Mouse (Mus musculus) 3T3-L1 (cell line): Measurements from ENCODE around the gene Kri1.
"Not testable (repeated sequence)": the region's sequence is repeated elsewhere in the genome, so short reads cannot be mapped to it uniquely, and the experiment has no call there.

ENCODE experiments used
- DNase-seq: peaks from one replicate; pipeline ENCODE4 v3.0.0-alpha.2; 2015; ENCODE audit warnings: low read depth, low spot score

Kri1 gene

GRCm38 (mm10) chr9:21287571-21288402, at the start of gene Kri1:
TSS of gene Kri1 (minus strand) at chr9:21287969.
- DNase-seq: peak; percentile 99

- no peak for DNase-seq
Observed at GRCm38 (mm10) chr9:21336491-21336890, 48.7 kb upstream of the Kri1 start.

GRCm38 (mm10) chr9:21335391-21335790, 47.6 kb upstream of the Kri1 start:
- no peak for DNase-seq

GRCm38 (mm10) chr9:21334747-21335146, 47.0 kb upstream of the Kri1 start:
- no peak for DNase-seq

- peak; percentile 78 for DNase-seq
Observed at GRCm38 (mm10) chr9:21333523-21333922, 45.8 kb upstream of the Kri1 start.

GRCm38 (mm10) chr9:21332161-21333061, 44.6 kb upstream of the Kri1 start:
- peak; percentile 68 for DNase-seq

- DNase-seq: peak; percentile 26
Observed at GRCm38 (mm10) chr9:21331365-21332140, 43.8 kb upstream of the Kri1 start.

- no peak for DNase-seq
Observed at GRCm38 (mm10) chr9:21329699-21330289, 42.0 kb upstream of the Kri1 start.

GRCm38 (mm10) chr9:21329041-21329440, 41.3 kb upstream of the Kri1 start:
- no peak for DNase-seq

GRCm38 (mm10) chr9:21328041-21328440, 40.3 kb upstream of the Kri1 start:
- no peak for DNase-seq

- no peak for DNase-seq
Observed at GRCm38 (mm10) chr9:21327569-21327968, 39.8 kb upstream of the Kri1 start.

GRCm38 (mm10) chr9:21324269-21324668, 36.5 kb upstream of the Kri1 start:
- DNase-seq: no peak

- DNase-seq: not testable (repeated sequence)
Observed at GRCm38 (mm10) chr9:21322917-21323297, 35.1 kb upstream of the Kri1 start.

- no peak for DNase-seq
Observed at GRCm38 (mm10) chr9:21322211-21322916, 34.6 kb upstream of the Kri1 start.

GRCm38 (mm10) chr9:21321513-21321835, 33.7 kb upstream of the Kri1 start:
- DNase-seq: peak; percentile 51

GRCm38 (mm10) chr9:21320619-21321512, 33.1 kb upstream of the Kri1 start, which contains the start of gene Slc44a2:
TSS of gene Slc44a2 (plus strand) at chr9:21320698.
- peak; percentile 68 for DNase-seq

GRCm38 (mm10) chr9:21320280-21320618, 32.5 kb upstream of the Kri1 start:
- no peak for DNase-seq

- DNase-seq: no peak
Observed at GRCm38 (mm10) chr9:21319503-21319902, 31.7 kb upstream of the Kri1 start.

- no peak for DNase-seq
Observed at GRCm38 (mm10) chr9:21318792-21319191, 31.0 kb upstream of the Kri1 start.

GRCm38 (mm10) chr9:21316696-21317095, 28.9 kb upstream of the Kri1 start:
- DNase-seq: no peak
